Mouse (Mus musculus) forebrain, embryonic 15.5 days (tissue): Measurements from ENCODE around the gene Xbp1. TPM values are rescaled to one million over a fixed set of nuclear protein-coding genes. Genes with fewer than 3 reads are reported as not detected.
"Not testable (repeated sequence)": the region's sequence is repeated elsewhere in the genome, so short reads cannot be mapped to it uniquely, and the experiment has no call there.

Experiments
- ATAC-seq: fragments of 200-750 bp; cut with Nextera tagmentation; replicated peaks from 2 replicates; pipeline ENCODE4 v1.8.0; 2017; ENCODE audit warnings: mild to moderate bottlenecking, moderate TSS enrichment, moderate library complexity
- H3K27ac ChIP-seq: fragments of 300-500 bp; sonication (generic); replicated peaks from 2 replicates; pipeline ENCODE4 v1.5.1; 2015; ENCODE audit warnings: mild to moderate bottlenecking, inconsistent platforms
- H3K27me3 ChIP-seq: fragments of 300-500 bp; sonication (generic); 2 replicates; pipeline ENCODE4 v1.6.1; 2015; ENCODE audit warnings: inconsistent platforms
- H3K36me3 ChIP-seq: fragments of 300-500 bp; sonication (generic); 2 replicates; pipeline ENCODE4 v1.6.1; 2015; ENCODE audit warnings: mild to moderate bottlenecking, inconsistent platforms
- H3K4me1 ChIP-seq: fragments of 300-500 bp; sonication (generic); 2 replicates; pipeline ENCODE4 v1.6.1; 2015; ENCODE audit warnings: inconsistent platforms
- H3K4me2 ChIP-seq: fragments of 300-500 bp; sonication (generic); replicated peaks from 2 replicates; pipeline ENCODE4 v1.6.1; 2015; ENCODE audit warnings: mild to moderate bottlenecking, inconsistent platforms
- H3K4me3 ChIP-seq: fragments of 300-500 bp; sonication (generic); 2 replicates; pipeline ENCODE4 v1.5.1; 2015; ENCODE audit warnings: mild to moderate bottlenecking, inconsistent platforms
- H3K9ac ChIP-seq: fragments of 300-500 bp; sonication (generic); replicated peaks from 2 replicates; pipeline ENCODE4 v1.6.1; 2015; ENCODE audit warnings: mild to moderate bottlenecking, inconsistent platforms
- H3K9me3 ChIP-seq: fragments of 300-500 bp; sonication (generic); 2 replicates; pipeline ENCODE4 v1.6.1; 2016; ENCODE audit warnings: inconsistent platforms
- WGBS: fragments of 180-500 bp; shearing (Covaris S2); methylation state at CpG from one replicate; pipeline ENCODE4 v1.1.7; 2015; ENCODE audit warnings: mixed read lengths; 5-methylcytosine and 5-hydroxymethylcytosine counted together
- polyA plus RNA-seq: library from polyadenylated mRNA; unstranded; fragments of >200 nt; fragmentation: Nextera tagmentation; extraction: Ambion mirVana; gene quantifications from 2 replicates; pipeline ENCODE4 v1.2.1, GENCODE M21; 2015

Xbp1 gene
- polyA plus RNA-seq, 1 experiment from 2014 or later: 135 TPM

DNA sequence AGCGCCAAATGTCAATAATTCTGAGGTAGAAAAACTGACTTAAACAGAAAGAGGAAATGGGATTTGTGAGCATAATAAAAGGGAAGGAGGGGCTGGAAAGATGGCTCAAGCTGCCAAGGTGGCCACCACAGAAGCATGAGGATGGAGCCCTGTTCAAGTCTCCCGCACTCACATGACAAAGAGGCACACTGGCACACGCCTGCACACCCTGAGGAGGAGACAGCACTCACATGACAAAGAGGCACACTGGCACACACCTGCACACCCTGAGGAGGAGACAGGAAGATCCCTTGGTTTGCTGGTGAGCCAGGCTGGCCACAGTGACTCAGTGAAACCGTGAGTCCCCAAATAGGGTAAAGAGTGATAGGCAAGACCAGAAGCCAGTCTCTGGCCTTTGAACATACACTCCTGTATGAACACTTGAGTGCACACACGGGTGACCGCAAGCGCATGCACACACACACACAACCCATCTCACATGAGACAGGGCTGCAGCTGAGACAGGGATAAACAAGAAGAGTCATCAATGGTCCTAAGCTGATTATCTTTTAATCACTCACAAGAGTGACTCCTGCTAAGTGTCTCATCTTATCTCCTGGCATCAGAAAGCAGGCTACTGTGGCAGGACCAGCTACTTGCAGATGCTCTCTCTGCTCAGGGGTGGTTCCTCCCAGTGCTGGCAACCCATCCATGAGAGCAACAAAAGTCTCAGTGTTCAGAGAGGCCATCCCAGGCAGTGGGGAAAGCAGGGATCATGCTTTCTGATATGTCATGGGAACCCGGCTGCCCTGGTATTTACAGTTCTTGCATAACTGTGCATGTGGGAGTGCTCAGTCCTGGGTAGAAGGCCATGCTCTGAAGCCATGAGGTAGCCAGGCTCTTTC lies 11.0 kb upstream of the Xbp1 start:
- Histone ChIP-seq H3K4me1 (no peaks in the 10 kb centered on the region), H3K27me3 (no peaks in the 10 kb centered on the region), H3K4me3 (no peak overlapping the region), H3K27ac (no peak overlapping the region), H3K9ac (no peak overlapping the region), H3K36me3 (no peaks in the 10 kb centered on the region), H3K4me2 (no peak overlapping the region), H3K9me3 (no peaks in the 10 kb centered on the region)
- 86% methylated on average over 8 of the region's 8 CpGs for WGBS
- no peak for ATAC-seq

DNA sequence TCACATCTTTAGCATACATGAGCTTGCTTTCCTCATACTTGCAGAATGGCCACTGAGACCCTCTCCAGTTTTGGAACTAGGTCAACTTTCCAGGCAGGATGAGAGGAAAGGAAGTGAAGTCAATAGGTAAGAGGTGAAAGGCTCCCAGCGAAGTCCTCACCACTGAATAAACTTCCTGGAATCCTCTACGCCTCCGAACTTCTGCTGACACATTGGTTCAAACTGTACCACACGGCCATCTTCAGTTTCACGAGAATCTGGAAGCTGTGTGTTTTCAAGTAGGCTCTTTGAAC lies 10.4 kb upstream of the Xbp1 start:
- H3K36me3 ChIP-seq: no peaks in the 10 kb centered on the region
- no peaks in the 10 kb centered on the region for H3K9me3 ChIP-seq
- 84% methylated on average over 5 of the region's 5 CpGs for WGBS
- no peak for ATAC-seq
- no peak overlapping the region for H3K4me3 ChIP-seq
- H3K27ac ChIP-seq: no peak overlapping the region
- no peaks in the 10 kb centered on the region for H3K4me1 ChIP-seq
- H3K27me3 ChIP-seq: no peaks in the 10 kb centered on the region
- no peak overlapping the region for H3K9ac ChIP-seq
- no peak overlapping the region for H3K4me2 ChIP-seq

DNA sequence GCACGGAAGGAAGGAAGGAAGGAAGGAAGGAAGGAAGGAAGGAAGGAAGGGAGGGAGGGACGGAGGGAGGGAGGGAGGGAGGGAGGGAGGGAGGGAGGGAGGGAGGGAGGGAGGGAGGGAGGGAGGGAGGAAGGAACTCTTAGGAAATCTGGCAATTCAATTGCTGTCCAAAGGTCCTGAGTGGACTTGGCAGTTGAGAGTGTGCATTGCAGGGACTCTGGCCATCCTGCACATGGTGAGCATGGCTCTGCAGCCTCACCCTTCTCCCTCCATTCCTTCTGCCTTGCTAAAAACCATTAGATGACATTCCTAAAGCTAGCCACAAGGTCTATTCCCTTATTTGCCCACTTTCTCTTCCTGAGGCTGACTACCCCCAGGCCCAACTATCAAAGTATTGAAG lies 9.8 kb upstream of the Xbp1 start:
- H3K4me1 ChIP-seq, H3K27ac ChIP-seq, H3K27me3 ChIP-seq, ATAC-seq, H3K9ac ChIP-seq, H3K4me2 ChIP-seq, H3K36me3 ChIP-seq, H3K9me3 ChIP-seq, H3K4me3 ChIP-seq: not testable (repeated sequence)
- 100% methylated on average over 1 of the region's 2 CpGs for WGBS

DNA sequence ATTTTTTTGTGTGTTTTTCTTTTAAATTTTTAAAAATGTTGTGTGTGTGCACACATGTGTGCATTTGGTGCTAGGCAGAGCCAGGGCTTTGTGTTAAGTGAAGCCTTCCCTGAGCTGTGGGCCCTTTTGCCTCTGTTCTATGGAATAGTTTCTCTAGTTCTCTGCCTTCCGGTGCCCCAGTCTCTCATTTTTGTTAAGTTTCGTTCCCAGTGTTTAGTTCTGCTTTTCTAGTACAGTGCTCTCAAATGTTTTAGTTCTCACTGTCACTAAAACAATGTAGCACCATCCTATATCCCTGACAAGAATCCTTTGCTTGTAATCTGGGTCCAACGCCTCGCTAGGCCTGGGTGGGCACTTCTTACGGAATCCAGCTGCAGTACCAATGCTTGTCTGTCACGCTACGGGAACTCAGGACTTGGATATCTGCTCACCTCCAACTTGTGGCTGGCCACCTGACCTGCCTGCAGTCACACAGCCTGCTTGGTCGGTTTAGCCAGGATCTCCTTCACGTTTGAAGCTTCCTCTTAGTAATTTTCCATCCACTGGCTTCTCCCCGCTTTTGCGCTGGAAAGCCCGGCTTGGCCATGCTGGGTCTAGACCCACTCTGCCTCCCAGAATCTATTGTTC lies 8.2 kb upstream of the Xbp1 start:
- H3K27ac ChIP-seq: no peak overlapping the region
- no peaks in the 10 kb centered on the region for H3K36me3 ChIP-seq
- H3K27me3 ChIP-seq: no peaks in the 10 kb centered on the region
- no peaks in the 10 kb centered on the region for H3K9me3 ChIP-seq
- no peak overlapping the region for H3K4me2 ChIP-seq
- no peak overlapping the region for H3K4me3 ChIP-seq
- 77% methylated on average over 12 of the region's 12 CpGs for WGBS
- no peak for ATAC-seq
- H3K9ac ChIP-seq: no peak overlapping the region
- no peaks in the 10 kb centered on the region for H3K4me1 ChIP-seq

DNA sequence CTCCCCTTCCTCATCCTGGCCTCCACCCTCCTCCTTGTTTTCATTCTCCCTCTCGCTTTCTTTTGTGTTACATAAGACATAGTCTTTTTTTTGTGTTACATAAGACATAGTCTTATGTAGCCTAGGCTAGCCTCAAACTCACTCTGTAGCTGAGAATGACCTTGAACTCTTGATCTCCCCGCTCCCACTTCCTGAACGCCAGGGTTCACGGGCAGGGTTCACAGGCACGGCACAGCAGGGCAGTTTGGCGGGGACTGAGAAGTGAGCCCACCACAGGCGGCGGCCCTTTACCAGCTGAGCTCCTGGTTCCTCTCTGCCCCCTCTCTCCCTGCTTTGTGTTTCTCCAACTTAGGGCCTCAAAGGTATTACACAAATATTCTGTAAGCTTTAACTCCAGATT lies 7.5 kb upstream of the Xbp1 start:
- 84% methylated on average over 8 of the region's 8 CpGs for WGBS
- ATAC-seq: no peak
- no peak overlapping the region for H3K9ac ChIP-seq

GRCm38 (mm10) chr11:5514091-5514490 lies 6.4 kb upstream of the Xbp1 start:
- Histone ChIP-seq H3K4me3 (no peak overlapping the region), H3K36me3 (no peaks in the 10 kb centered on the region), H3K27me3 (no peaks in the 10 kb centered on the region), H3K9me3 (no peaks in the 10 kb centered on the region), H3K27ac (no peak overlapping the region), H3K9ac (no peak overlapping the region), H3K4me1 (no peaks in the 10 kb centered on the region), H3K4me2 (no peak overlapping the region)
- 86% methylated on average over 4 of the region's 4 CpGs for WGBS
- ATAC-seq: no peak

More for the DNA sequence above, 7.5 kb upstream of the Xbp1 start:
- no peaks in the 10 kb centered on the region for H3K27me3 ChIP-seq
- H3K9me3 ChIP-seq: no peaks in the 10 kb centered on the region
- no peak overlapping the region for H3K27ac ChIP-seq
- no peaks in the 10 kb centered on the region for H3K4me1 ChIP-seq
- H3K4me3 ChIP-seq: no peak overlapping the region
- no peak overlapping the region for H3K4me2 ChIP-seq
- H3K36me3 ChIP-seq: no peaks in the 10 kb centered on the region

GRCm38 (mm10) chr11:5515196-5515595 lies 5.3 kb upstream of the Xbp1 start:
- no peak for ATAC-seq
- Histone ChIP-seq H3K9ac (no peak overlapping the region), H3K9me3 (no peaks in the 10 kb centered on the region), H3K36me3 (no peaks in the 10 kb centered on the region), H3K4me3 (no peak overlapping the region), H3K27me3 (no peaks in the 10 kb centered on the region), H3K4me2 (no peak overlapping the region), H3K27ac (no peak overlapping the region), H3K4me1 (peaks cover 4% of the 10 kb centered on the region; the same call in 1 of the 2 replicates)
- WGBS: 87% methylated on average over 6 of the region's 6 CpGs

DNA sequence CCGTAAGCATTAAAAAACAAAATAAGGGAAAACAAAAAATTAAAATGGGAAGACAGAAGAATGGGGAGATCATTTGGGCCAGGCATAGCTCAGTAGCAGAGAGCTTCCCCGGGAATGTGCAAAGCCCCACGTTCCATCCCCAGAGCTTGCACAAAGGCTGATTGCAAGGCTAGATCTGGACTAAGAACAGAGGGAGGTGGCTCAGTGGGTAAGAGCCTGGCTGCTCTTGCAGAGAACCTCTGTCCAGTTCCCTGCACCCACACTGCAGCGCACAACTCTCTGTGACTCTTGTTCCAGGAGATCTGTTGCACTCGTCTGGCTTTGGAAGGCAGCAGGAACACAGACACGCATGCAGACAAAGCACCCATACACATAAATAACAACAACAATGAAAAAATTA lies 4.8 kb upstream of the Xbp1 start:
- peaks cover 4% of the 10 kb centered on the region; the same call in 1 of the 2 replicates for H3K4me1 ChIP-seq
- H3K4me2 ChIP-seq: no peak overlapping the region
- H3K9me3 ChIP-seq: no peaks in the 10 kb centered on the region
- H3K27me3 ChIP-seq: no peaks in the 10 kb centered on the region
- no peak overlapping the region for H3K4me3 ChIP-seq
- H3K36me3 ChIP-seq: no peaks in the 10 kb centered on the region
- WGBS: 73% methylated on average over 6 of the region's 6 CpGs
- H3K9ac ChIP-seq: no peak overlapping the region
- ATAC-seq: no peak
- no peak overlapping the region for H3K27ac ChIP-seq

- H3K9ac ChIP-seq: no peak overlapping the region
- H3K4me1 ChIP-seq: peaks cover 4% of the 10 kb centered on the region; the same call in 1 of the 2 replicates
- H3K4me2 ChIP-seq: no peak overlapping the region
- H3K9me3 ChIP-seq: no peaks in the 10 kb centered on the region
- no peak overlapping the region for H3K4me3 ChIP-seq
- H3K27ac ChIP-seq: no peak overlapping the region
- H3K27me3 ChIP-seq: no peaks in the 10 kb centered on the region
- no peak for ATAC-seq
- no peaks in the 10 kb centered on the region for H3K36me3 ChIP-seq
- 77% methylated on average over 7 of the region's 7 CpGs for WGBS
Observed at GRCm38 (mm10) chr11:5516151-5516550, 4.3 kb upstream of the Xbp1 start.

DNA sequence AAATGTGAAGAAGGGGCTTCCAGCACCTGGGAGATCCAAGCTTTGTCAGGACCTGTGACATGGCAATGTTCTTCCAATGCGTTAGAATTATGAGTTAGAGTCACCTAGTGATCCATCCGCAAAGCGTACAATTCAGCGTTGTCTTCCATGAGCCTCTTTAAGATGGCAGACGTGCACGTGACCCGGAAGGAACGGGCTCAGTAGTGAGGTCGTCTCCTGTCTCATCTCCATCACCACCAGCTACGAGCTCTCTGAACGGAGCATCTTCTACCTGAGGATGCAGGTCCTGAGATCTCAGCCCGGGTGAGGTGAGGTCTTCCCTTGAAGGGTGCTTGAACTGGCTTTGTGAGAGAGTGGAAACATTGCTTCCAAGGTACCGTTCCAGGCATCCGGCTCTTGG lies 3.8 kb upstream of the Xbp1 start:
- Histone ChIP-seq H3K9me3 (no peaks in the 10 kb centered on the region), H3K4me3 (no peak overlapping the region), H3K9ac (no peak overlapping the region), H3K27me3 (no peaks in the 10 kb centered on the region), H3K4me1 (peaks cover 4% of the 10 kb centered on the region; the same call in 1 of the 2 replicates), H3K4me2 (no peak overlapping the region), H3K36me3 (no peaks in the 10 kb centered on the region), H3K27ac (no peak overlapping the region)
- WGBS: 94% methylated on average over 14 of the region's 14 CpGs
- no peak for ATAC-seq

GRCm38 (mm10) chr11:5517346-5517745 lies 3.1 kb upstream of the Xbp1 start:
- H3K36me3 ChIP-seq: no peaks in the 10 kb centered on the region
- H3K4me3 ChIP-seq: no peak overlapping the region
- H3K4me1 ChIP-seq: peaks cover 11% of the 10 kb centered on the region
- no peak overlapping the region for H3K27ac ChIP-seq
- H3K9ac ChIP-seq: no peak overlapping the region
- no peaks in the 10 kb centered on the region for H3K9me3 ChIP-seq
- no peaks in the 10 kb centered on the region for H3K27me3 ChIP-seq
- ATAC-seq: no peak
- H3K4me2 ChIP-seq: no peak overlapping the region
- WGBS: 90% methylated on average over 6 of the region's 6 CpGs

- Histone ChIP-seq H3K27ac (no peak overlapping the region), H3K4me2 (0 out of 2 replicates have a peak overlapping the region, but pooled peaks have one; percentile 58), H3K9me3 (no peaks in the 10 kb centered on the region), H3K27me3 (no peaks in the 10 kb centered on the region), H3K4me1 (peaks cover 27% of the 10 kb centered on the region), H3K4me3 (no peak overlapping the region), H3K9ac (no peak overlapping the region), H3K36me3 (peaks cover 18% of the 10 kb centered on the region)
- no peak for ATAC-seq
- WGBS: 95% methylated on average over 3 of the region's 3 CpGs
Observed at GRCm38 (mm10) chr11:5519681-5520080, 778 bp upstream of the Xbp1 start.

DNA sequence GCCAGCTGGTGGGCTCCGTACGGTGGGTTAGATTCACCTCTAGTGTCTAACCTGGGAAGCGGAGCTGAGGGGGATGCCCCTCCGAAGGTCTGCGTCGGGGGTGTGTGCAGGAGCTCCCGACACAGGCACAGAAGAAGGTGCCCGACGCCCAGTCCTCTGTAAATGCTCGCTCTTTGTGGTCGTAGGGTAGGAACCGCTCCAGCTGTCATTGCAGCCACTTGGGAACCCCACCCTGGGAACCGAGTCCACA lies 732 bp downstream of the Xbp1 start:
- Histone ChIP-seq H3K4me2 (peak overlapping the region; percentile 58), H3K4me3 (peak overlapping the region; percentile 84), H3K9ac (peak overlapping the region; percentile 84), H3K36me3 (peaks cover 33% of the 10 kb centered on the region), H3K9me3 (no peaks in the 10 kb centered on the region), H3K27me3 (no peaks in the 10 kb centered on the region), H3K27ac (peak overlapping the region; percentile 88), H3K4me1 (peaks cover 27% of the 10 kb centered on the region)
- WGBS: 0% methylated on average over 13 of the region's 13 CpGs
- peak; percentile 65 for ATAC-seq
